Mouse (Mus musculus) liver, embryonic 14.5 days (tissue): ENCODE measurements around the gene Smap2.

ENCODE experiments used
- CTCF ChIP-seq: IDR thresholded peaks from 2 replicates; pipeline ENCODE4 v1.5.1; 2016; ENCODE audit warnings: antibody characterized with exemption, low read depth, control low read depth
- EP300 ChIP-seq: IDR thresholded peaks from 2 replicates; pipeline ENCODE4 v1.6.1; 2016; ENCODE audit warnings: antibody characterized with exemption, low read depth

GRCm38 (mm10) chr4:121057032-121057431 lies 40.0 kb upstream of the Smap2 start:
- TF ChIP-seq CTCF (no peak), EP300 (no peak)
